Mouse (Mus musculus) E14TG2a.4 (cell line): Measurements from ENCODE around the gene Espnl.

Experiments used
- H3K27me3 ChIP-seq: 2 replicates; pipeline ENCODE4 v1.6.1; 2014; ENCODE audit warnings: low read length, control low read depth; ENCODE audit not compliant: insufficient read depth
- H3K36me3 ChIP-seq: 2 replicates; pipeline ENCODE4 v1.6.1; 2014; ENCODE audit warnings: low read length, control low read depth; ENCODE audit not compliant: insufficient read depth
- H3K4me1 ChIP-seq: replicated peaks from 2 replicates; pipeline ENCODE4 v1.6.1; 2014; ENCODE audit warnings: low read depth, low read length, control low read depth
- H3K4me3 ChIP-seq: replicated peaks from 2 replicates; pipeline ENCODE4 v1.5.1; 2014; ENCODE audit warnings: mild to moderate bottlenecking, low read length
- H3K9me3 ChIP-seq: 2 replicates; pipeline ENCODE4 v1.6.1; 2014; ENCODE audit warnings: low read length, control low read depth
- CTCF ChIP-seq: conservative IDR thresholded peaks from 2 replicates; pipeline ENCODE4 v1.5.1; 2014; ENCODE audit warnings: low read length
- NANOG ChIP-seq: IDR thresholded peaks from 2 replicates; pipeline ENCODE4 v1.6.1; 2014; ENCODE audit warnings: borderline replicate concordance, low read length, mixed read lengths
- POU5F1 ChIP-seq: IDR thresholded peaks from 2 replicates; pipeline ENCODE4 v1.6.1; 2014; ENCODE audit warnings: low read length, borderline replicate concordance

Espnl gene

DNA sequence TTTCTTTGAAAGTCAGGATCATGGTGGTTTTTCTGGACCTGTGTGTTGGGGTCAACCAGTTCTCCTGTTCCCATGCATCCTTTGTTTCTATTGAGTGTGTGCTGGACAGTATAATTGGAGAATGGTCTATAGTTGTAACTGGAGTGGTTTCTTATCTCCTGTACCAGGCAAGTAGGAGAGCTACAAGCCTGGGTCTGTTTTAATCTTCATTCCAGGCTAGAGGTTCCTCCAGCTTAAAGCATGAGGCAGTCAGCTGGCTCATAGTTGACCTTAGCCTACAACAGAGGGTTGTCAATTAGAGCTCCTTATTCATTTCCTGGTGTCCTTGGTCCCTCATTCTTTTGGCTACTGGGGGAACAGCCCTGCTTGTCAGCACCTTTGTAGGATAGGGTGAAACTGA is 11.7 kb downstream of the Espnl start:
- H3K4me3 ChIP-seq: no peak overlapping the region
- TF ChIP-seq POU5F1 (no peak), NANOG (no peak), CTCF (no peak)
- peaks cover 11% of the 10 kb centered on the region; the same call in 1 of the 2 replicates for H3K4me1 ChIP-seq
- H3K36me3 ChIP-seq: no peaks in the 10 kb centered on the region
- H3K27me3 ChIP-seq: peaks cover 58% of the 10 kb centered on the region
- no peaks in the 10 kb centered on the region for H3K9me3 ChIP-seq

DNA sequence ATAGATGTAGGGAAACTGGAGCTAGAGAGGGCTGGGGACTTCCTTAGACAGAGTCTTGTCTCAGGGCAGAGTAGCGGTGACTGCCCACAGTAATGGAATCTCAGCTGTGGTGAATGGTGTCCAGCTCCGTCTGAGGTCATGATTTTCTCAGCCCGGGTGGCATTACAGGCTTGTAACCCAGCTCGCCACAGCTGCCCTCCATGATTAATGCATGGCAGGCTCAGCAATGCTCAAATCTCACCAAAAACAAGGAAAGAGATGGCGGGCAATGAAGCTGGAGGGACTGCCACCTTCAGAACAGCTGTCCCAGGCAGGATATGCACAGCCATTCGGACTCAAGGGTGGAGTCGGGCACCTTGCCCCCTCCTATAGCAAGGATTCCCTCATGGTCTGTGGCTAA is 15.5 kb downstream of the Espnl start:
- TF ChIP-seq CTCF: no peak
- TF ChIP-seq POU5F1: no peak
- no peak for TF ChIP-seq NANOG
- H3K27me3 ChIP-seq: peaks cover 80% of the 10 kb centered on the region
- no peaks in the 10 kb centered on the region for H3K9me3 ChIP-seq
- H3K4me1 ChIP-seq: peaks cover 18% of the 10 kb centered on the region
- H3K4me3 ChIP-seq: no peak overlapping the region
- no peaks in the 10 kb centered on the region for H3K36me3 ChIP-seq

DNA sequence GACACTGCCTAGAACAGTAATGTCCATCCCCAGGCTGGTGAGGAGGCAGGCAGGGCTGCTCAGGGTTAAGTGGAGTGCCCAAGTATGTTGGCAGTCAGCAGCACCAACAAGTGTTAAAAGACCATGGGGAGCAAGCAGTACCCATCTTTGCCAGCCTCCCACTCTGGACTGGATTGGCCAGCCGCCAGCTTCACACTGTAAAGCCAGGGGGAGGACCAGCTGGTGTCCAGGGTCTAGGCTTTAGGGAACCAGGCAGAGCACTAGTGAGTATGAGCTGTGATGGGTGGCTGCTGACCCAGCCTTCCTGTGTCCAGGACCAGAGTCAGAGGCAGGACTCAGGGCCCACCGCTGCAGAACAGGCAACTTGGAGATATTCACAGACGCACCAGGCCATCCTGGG is 22.1 kb downstream of the Espnl start:
- H3K4me3 ChIP-seq: 0 out of 2 replicates have a peak overlapping the region, but pooled peaks have one; percentile 74
- H3K27me3 ChIP-seq: peaks cover 82% of the 10 kb centered on the region
- H3K36me3 ChIP-seq: no peaks in the 10 kb centered on the region
- no peak for TF ChIP-seq POU5F1
- no peak for TF ChIP-seq NANOG
- TF ChIP-seq CTCF: no peak
- no peaks in the 10 kb centered on the region for H3K9me3 ChIP-seq
- H3K4me1 ChIP-seq: peaks cover 21% of the 10 kb centered on the region

- peak overlapping the region; percentile 74 for H3K4me3 ChIP-seq
- H3K27me3 ChIP-seq: peaks cover 71% of the 10 kb centered on the region
- TF ChIP-seq NANOG: no peak
- no peak for TF ChIP-seq CTCF
- no peak for TF ChIP-seq POU5F1
- H3K36me3 ChIP-seq: no peaks in the 10 kb centered on the region
- no peaks in the 10 kb centered on the region for H3K9me3 ChIP-seq
- peaks cover 21% of the 10 kb centered on the region for H3K4me1 ChIP-seq
Observed at GRCm38 (mm10) chr1:91344921-91345685, 23.2 kb downstream of the Espnl start.

DNA sequence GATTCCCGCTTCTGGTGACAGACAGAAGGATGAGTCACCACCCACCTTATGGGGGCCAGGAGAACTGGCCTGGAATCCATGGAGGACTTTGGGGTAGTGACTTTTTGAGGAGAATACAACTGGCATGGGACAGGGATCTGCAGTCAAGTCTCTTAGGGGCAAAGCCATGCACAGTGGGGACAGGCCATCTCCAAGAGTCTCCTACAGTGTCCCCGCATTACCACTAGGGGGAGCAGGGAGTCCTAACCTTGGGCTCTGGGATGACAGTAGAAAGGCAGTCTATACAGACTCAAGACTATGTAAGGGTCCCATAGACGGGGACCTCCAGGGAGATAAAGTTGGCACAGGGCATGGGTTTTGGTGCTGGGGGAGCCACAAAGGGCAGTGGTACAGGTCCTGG is 25.0 kb downstream of the Espnl start:
- TF ChIP-seq POU5F1 (no peak), NANOG (no peak), CTCF (peak; percentile 88)
- H3K9me3 ChIP-seq: no peaks in the 10 kb centered on the region
- peaks cover 21% of the 10 kb centered on the region for H3K4me1 ChIP-seq
- H3K4me3 ChIP-seq: no peak overlapping the region
- peaks cover 64% of the 10 kb centered on the region for H3K27me3 ChIP-seq
- no peaks in the 10 kb centered on the region for H3K36me3 ChIP-seq

DNA sequence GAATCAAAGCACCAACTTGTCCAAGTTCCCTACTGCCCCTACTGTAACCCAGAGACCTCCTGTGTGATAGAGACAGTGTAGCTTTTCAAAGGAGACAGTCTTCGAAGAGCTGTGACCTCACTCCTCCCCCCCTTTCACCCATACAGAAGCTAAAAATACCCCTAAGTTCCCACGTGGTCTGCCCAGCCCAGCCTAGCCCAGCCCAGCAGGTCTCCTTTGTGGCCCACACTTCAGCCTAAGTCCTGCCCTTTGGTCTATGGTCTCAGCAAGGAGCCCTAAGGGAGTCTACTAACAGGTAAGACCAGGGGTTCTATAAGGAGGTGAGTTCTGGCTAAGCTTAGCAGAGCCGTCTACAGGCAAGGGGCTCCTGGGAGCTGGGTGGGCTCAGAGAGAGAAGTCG is 29.0 kb downstream of the Espnl start, which contains the start of gene Klhl30:
Gene Klhl30 (plus strand): TSS at position 176 of the 400 bp plus-strand sequence.
- H3K4me1 ChIP-seq: peaks cover 7% of the 10 kb centered on the region

DNA sequence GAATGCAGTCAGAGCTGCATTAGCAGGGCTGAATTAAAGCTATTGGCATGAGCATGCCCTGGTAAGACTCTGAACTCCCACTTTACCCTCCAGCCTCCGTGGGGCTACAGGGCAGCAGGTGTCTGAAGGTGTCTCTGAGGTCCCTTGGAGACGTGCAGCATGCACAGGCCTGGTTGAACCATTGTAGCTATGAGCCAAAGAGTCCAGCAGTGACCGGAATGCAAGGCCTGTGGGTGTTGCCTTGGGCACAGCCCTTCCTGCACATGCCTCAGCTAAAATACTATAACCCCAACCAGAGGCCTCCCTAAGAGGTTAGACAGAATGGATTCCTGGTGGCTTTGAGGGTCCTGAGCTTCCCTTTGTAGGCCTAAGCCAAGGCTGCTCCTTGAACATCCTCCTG is 29.4 kb downstream of the Espnl start:
- Histone ChIP-seq H3K4me1 (peaks cover 7% of the 10 kb centered on the region), H3K27me3 (peaks cover 38% of the 10 kb centered on the region), H3K36me3 (no peaks in the 10 kb centered on the region), H3K4me3 (no peak overlapping the region), H3K9me3 (no peaks in the 10 kb centered on the region)
- TF ChIP-seq NANOG (no peak), CTCF (no peak), POU5F1 (no peak)

More for the DNA sequence above, 29.0 kb downstream of the Espnl start, which contains the start of gene Klhl30:
- H3K36me3 ChIP-seq: no peaks in the 10 kb centered on the region
- peaks cover 42% of the 10 kb centered on the region for H3K27me3 ChIP-seq
- no peak within 1 kb of the TSS for H3K4me3 ChIP-seq
- TF ChIP-seq NANOG: no peak
- TF ChIP-seq CTCF: no peak
- no peak for TF ChIP-seq POU5F1
- no peaks in the 10 kb centered on the region for H3K9me3 ChIP-seq

GRCm38 (mm10) chr1:91352277-91352676 is 30.4 kb downstream of the Espnl start:
- Histone ChIP-seq H3K4me3 (no peak overlapping the region), H3K36me3 (no peaks in the 10 kb centered on the region), H3K4me1 (peaks cover 7% of the 10 kb centered on the region), H3K9me3 (no peaks in the 10 kb centered on the region), H3K27me3 (peaks cover 34% of the 10 kb centered on the region)
- TF ChIP-seq CTCF (no peak), POU5F1 (no peak), NANOG (no peak)
